Mouse (Mus musculus) embryonic facial prominence, embryonic 10.5 days (tissue): ENCODE data around the gene Spata20. TPM values are rescaled to one million over a fixed set of nuclear protein-coding genes. Genes with fewer than 3 reads are reported as not detected.

Source experiments
- DNase-seq: peaks from one replicate; pipeline ENCODE4 v3.0.0-alpha.2; 2017; ENCODE audit warnings: low spot score
- H3K27ac ChIP-seq: fragments of 300-500 bp; sonication (generic); replicated peaks from 2 replicates; pipeline ENCODE4 v1.5.1; 2016; ENCODE audit warnings: mild to moderate bottlenecking
- H3K27me3 ChIP-seq: fragments of 300-500 bp; sonication (generic); replicated peaks from 2 replicates; pipeline ENCODE4 v1.6.1; 2016; ENCODE audit warnings: low read depth, mild to moderate bottlenecking; ENCODE audit not compliant: poor library complexity, severe bottlenecking
- H3K36me3 ChIP-seq: fragments of 300-500 bp; sonication (generic); replicated peaks from 2 replicates; pipeline ENCODE4 v1.6.1; 2016; ENCODE audit warnings: mild to moderate bottlenecking, moderate library complexity
- H3K4me1 ChIP-seq: fragments of 300-500 bp; sonication (generic); 2 replicates; pipeline ENCODE4 v1.6.1; 2016
- H3K4me3 ChIP-seq: fragments of 300-500 bp; sonication (generic); 2 replicates; pipeline ENCODE4 v1.5.1; 2016; ENCODE audit warnings: mild to moderate bottlenecking, moderate library complexity
- H3K9me3 ChIP-seq: fragments of 300-500 bp; sonication (generic); 2 replicates; pipeline ENCODE4 v1.6.1; 2016; ENCODE audit warnings: mild to moderate bottlenecking
- WGBS: fragments of 180-500 bp; shearing (Covaris S2); methylation state at CpG from one replicate; pipeline ENCODE4 v1.1.7; 2016; 5-methylcytosine and 5-hydroxymethylcytosine counted together
- polyA plus RNA-seq: library from polyadenylated mRNA; unstranded; fragments of >200 nt; fragmentation: Nextera tagmentation; extraction: Ambion mirVana; gene quantifications from 2 replicates; pipeline ENCODE4 v1.2.1, GENCODE M21; 2016

Spata20 gene
- polyA plus RNA-seq, 1 experiment from 2014 or later = not detected

- Histone ChIP-seq H3K4me3 (no peak overlapping the region), H3K36me3 (no peaks in the 10 kb centered on the region), H3K27me3 (peaks cover 100% of the 10 kb centered on the region), H3K4me1 (peaks cover 64% of the 10 kb centered on the region), H3K9me3 (no peaks in the 10 kb centered on the region), H3K27ac (no peak overlapping the region)
- 16% methylated on average over 11 of the region's 11 CpGs for WGBS
- no peak for DNase-seq
Measured at GRCm38 (mm10) chr11:94475722-94476121, 10.3 kb downstream of the Spata20 start.

- no peaks in the 10 kb centered on the region for H3K9me3 ChIP-seq
- DNase-seq = no peak
- 2% methylated on average over 11 of the region's 11 CpGs for WGBS
- H3K27me3 ChIP-seq = peaks cover 97% of the 10 kb centered on the region
- H3K27ac ChIP-seq = peak overlapping the region; percentile 91; the same call in 1 of the 2 replicates
- H3K4me1 ChIP-seq = peaks cover 76% of the 10 kb centered on the region
- no peaks in the 10 kb centered on the region for H3K36me3 ChIP-seq
- H3K4me3 ChIP-seq = peak overlapping the region; percentile 82
Measured at GRCm38 (mm10) chr11:94474544-94474910, 11.5 kb downstream of the Spata20 start.

- peak within 1 kb of the TSS; percentile 91 for H3K27ac ChIP-seq
- H3K4me1 ChIP-seq = peaks cover 82% of the 10 kb centered on the region
- peak within 1 kb of the TSS; percentile 82 for H3K4me3 ChIP-seq
- H3K9me3 ChIP-seq = no peaks in the 10 kb centered on the region
- H3K36me3 ChIP-seq = no peaks in the 10 kb centered on the region
- H3K27me3 ChIP-seq = peaks cover 91% of the 10 kb centered on the region
- peak; percentile 94 for DNase-seq
- WGBS = under 1% methylated on average over 48 of the region's 71 CpGs
Measured at GRCm38 (mm10) chr11:94473707-94474543, 12.1 kb downstream of the Spata20 start, which contains the start of gene Cacna1g. Gene Cacna1g (minus strand): TSS chr11:94474198.

- H3K4me3 ChIP-seq = peak overlapping the region; percentile 82
- no peaks in the 10 kb centered on the region for H3K9me3 ChIP-seq
- H3K27ac ChIP-seq = peak overlapping the region; percentile 91
- peaks cover 4% of the 10 kb centered on the region; the same call in 1 of the 2 replicates for H3K36me3 ChIP-seq
- peaks cover 82% of the 10 kb centered on the region for H3K27me3 ChIP-seq
- H3K4me1 ChIP-seq = peaks cover 90% of the 10 kb centered on the region
- under 1% methylated on average over 52 of the region's 52 CpGs for WGBS
- DNase-seq = peak; percentile 69
Measured at GRCm38 (mm10) chr11:94472916-94473706, 12.9 kb downstream of the Spata20 start.

DNA sequence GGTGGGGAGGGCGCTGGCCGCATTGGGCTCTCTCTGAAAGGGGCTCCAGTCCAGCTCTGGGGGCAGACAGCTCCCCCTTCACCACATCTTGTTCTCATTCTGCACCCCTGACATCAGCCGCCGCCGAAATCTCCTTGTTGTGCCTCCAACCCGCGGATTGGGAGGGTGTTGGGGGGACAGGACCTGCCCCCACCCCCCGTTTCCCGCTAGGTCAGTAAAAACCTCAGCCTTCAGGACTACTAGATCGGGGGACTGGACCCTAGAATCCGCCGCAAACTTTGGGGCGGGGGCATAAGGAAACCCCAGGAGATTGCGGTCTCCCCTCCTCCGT lies 13.4 kb downstream of the Spata20 start:
- Histone ChIP-seq H3K27me3 (peaks cover 77% of the 10 kb centered on the region), H3K9me3 (no peaks in the 10 kb centered on the region), H3K27ac (peak overlapping the region; percentile 91), H3K36me3 (peaks cover 4% of the 10 kb centered on the region; the same call in 1 of the 2 replicates), H3K4me3 (peak overlapping the region; percentile 82), H3K4me1 (peaks cover 91% of the 10 kb centered on the region)
- DNase-seq = peak; percentile 65
- WGBS = under 1% methylated on average over 15 of the region's 15 CpGs

DNA sequence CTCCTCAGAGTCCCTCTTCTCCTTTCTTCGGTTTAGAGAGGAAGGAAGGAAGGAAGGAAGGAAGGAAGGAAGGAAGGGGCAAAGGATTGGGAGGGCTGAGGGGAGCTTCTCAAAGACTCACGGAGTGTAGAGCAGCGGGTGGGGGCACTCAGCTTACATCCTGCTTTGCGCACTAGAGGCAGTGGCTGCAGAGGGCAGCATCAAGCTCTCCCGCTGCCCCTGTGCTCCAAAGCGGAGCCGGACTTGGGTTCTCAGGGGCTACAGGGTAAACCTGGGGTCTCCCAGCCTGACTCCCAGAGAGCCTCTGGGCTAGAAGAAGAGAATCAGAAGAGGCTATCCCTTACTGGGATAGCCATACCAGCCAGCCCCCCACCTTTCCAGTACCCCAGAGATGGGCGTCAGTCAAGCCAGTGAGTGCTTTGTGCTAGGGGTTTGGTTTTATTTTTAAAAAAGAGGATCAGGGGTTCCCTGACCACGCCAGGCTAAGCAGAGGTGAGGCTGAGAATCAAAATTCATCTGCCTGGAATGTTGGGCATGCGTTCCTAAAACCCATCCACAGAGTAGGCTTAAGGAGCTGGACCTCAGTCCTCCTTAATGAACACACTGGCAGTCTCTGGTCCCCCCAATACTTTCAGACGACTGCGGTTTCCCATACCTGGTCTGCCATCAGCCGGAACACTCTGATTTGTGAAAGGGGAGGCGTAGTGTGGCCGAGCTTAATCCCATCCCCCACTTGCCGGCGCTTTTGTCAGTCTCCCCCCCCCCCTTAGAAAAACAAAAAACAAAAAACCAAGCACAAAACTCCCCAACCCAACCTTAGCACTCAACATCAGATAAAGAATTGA lies 14.0 kb downstream of the Spata20 start:
- H3K36me3 ChIP-seq = peaks cover 4% of the 10 kb centered on the region; the same call in 1 of the 2 replicates
- no peaks in the 10 kb centered on the region for H3K9me3 ChIP-seq
- H3K27ac ChIP-seq = peak overlapping the region; percentile 91
- H3K27me3 ChIP-seq = peaks cover 71% of the 10 kb centered on the region
- peak; percentile 52 for DNase-seq
- WGBS = 1% methylated on average over 17 of the region's 17 CpGs
- peak overlapping the region; percentile 82 for H3K4me3 ChIP-seq
- H3K4me1 ChIP-seq = peaks cover 90% of the 10 kb centered on the region

GRCm38 (mm10) chr11:94470391-94470790 lies 15.6 kb downstream of the Spata20 start:
- Histone ChIP-seq H3K27ac (peak overlapping the region; percentile 91), H3K9me3 (no peaks in the 10 kb centered on the region), H3K27me3 (peaks cover 55% of the 10 kb centered on the region), H3K4me3 (peak overlapping the region; percentile 82), H3K4me1 (peaks cover 98% of the 10 kb centered on the region), H3K36me3 (peaks cover 5% of the 10 kb centered on the region; the same call in 1 of the 2 replicates)
- peak; percentile 88 for DNase-seq
- WGBS = 21% methylated on average over 7 of the region's 7 CpGs

DNA sequence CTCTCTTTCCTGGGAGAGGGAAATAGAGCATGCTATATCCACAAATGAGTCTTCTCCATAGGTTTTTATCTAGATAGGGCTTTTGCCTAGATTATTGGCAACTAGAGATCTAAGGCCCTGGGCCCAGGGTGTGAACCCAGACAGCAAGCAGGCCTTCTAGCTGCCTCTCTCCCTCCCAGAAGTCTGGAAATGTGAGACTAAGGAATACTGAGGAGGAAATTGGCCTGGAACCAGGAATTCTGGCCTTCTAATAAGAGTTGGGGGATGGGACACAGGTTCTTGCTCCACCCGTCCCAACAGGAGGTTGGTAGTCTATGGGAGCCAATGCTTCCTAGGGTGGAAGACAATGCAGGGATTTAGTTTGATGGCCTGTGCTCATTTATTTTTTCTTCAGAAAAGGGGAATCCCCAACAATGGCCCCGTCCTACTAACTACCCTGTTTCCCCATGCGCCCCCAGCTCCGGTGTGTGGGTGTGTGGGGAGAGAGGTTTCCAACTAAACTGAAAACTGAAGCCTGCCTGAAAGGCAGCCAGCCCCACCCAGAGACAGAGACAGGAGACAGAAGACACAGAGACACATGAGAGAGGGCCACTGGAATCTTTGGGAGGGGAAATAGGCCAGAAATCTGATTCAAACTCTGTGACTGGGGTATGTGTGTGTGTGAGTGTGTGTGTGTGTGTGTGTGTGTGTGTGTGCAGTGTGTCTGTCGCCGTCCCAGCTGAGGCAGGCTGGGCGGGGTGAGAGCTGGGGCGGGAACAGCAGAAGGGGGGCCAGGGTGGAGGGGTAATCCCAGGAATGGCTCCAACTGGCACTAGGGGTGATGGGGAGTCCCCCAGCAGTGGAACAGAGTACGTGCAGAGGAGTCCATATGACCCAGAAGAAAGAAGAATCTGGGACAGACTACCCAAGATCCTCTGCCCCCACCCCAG lies 16.6 kb downstream of the Spata20 start:
- 27% methylated on average over 9 of the region's 9 CpGs for WGBS
- peaks cover 98% of the 10 kb centered on the region for H3K4me1 ChIP-seq
- H3K36me3 ChIP-seq = peaks cover 11% of the 10 kb centered on the region; the same call in 1 of the 2 replicates
- H3K27ac ChIP-seq = peak overlapping the region; percentile 91
- H3K4me3 ChIP-seq = peak overlapping the region; percentile 82
- no peaks in the 10 kb centered on the region for H3K9me3 ChIP-seq
- peaks cover 45% of the 10 kb centered on the region for H3K27me3 ChIP-seq
- DNase-seq = peak; percentile 47

- H3K4me1 ChIP-seq = peaks cover 97% of the 10 kb centered on the region
- H3K9me3 ChIP-seq = no peaks in the 10 kb centered on the region
- H3K4me3 ChIP-seq = peak overlapping the region; percentile 82; the same call in 1 of the 2 replicates
- 16% methylated on average over 4 of the region's 4 CpGs for WGBS
- H3K27me3 ChIP-seq = peaks cover 37% of the 10 kb centered on the region
- H3K36me3 ChIP-seq = peaks cover 11% of the 10 kb centered on the region; the same call in 1 of the 2 replicates
- peak; percentile 80 for DNase-seq
- H3K27ac ChIP-seq = peak overlapping the region; percentile 91
Measured at GRCm38 (mm10) chr11:94468582-94469064, 17.4 kb downstream of the Spata20 start.

DNA sequence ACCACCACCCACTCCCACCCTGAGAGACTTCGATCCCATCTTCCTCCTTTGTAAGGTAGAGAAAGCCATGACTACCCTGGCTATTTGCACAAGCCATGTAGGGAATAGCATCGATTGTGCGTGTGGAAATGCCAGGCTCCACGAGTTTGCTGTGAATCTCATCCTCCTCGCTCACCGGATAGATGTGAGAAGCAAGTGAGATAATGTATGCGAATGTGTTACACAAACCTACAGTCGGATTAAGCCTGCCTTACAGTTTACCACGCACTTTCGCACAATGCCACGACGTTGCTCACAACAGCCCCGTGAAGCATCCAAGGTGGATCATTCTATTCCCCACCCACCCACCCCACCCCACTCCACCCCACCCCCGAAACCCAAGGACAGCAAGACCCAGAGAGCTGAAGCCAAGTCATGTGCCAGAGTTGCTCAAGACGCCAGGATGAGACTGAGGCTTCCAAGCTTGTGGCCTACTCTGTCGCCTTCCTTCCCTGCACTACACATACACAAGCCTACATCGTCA lies 19.6 kb downstream of the Spata20 start:
- peaks cover 75% of the 10 kb centered on the region for H3K4me1 ChIP-seq
- H3K4me3 ChIP-seq = no peak overlapping the region
- peaks cover 15% of the 10 kb centered on the region for H3K27me3 ChIP-seq
- no peak overlapping the region for H3K27ac ChIP-seq
- peaks cover 27% of the 10 kb centered on the region for H3K36me3 ChIP-seq
- no peak for DNase-seq
- 92% methylated on average over 17 of the region's 17 CpGs for WGBS
- no peaks in the 10 kb centered on the region for H3K9me3 ChIP-seq

GRCm38 (mm10) chr11:94464170-94464569 lies 21.8 kb downstream of the Spata20 start:
- H3K9me3 ChIP-seq = no peaks in the 10 kb centered on the region

More at GRCm38 (mm10) chr11:94464170-94464569, 21.8 kb downstream of the Spata20 start:
- DNase-seq = no peak
- peaks cover 61% of the 10 kb centered on the region for H3K4me1 ChIP-seq
- no peak overlapping the region for H3K4me3 ChIP-seq
- peaks cover 44% of the 10 kb centered on the region for H3K36me3 ChIP-seq
- WGBS = 50% methylated on average over 2 of the region's 2 CpGs
- H3K27me3 ChIP-seq = no peaks in the 10 kb centered on the region; the same call in 1 of the 2 replicates
- no peak overlapping the region for H3K27ac ChIP-seq
